Mouse (Mus musculus) midbrain, embryonic 15.5 days (tissue): ENCODE measurements at regions not wholly inside any gene's neighbourhood (a gene's known extent, or its start where the extent isn't known, plus 50 kb on each side); places are given as distances from the start of the nearest gene placed in this dataset.

Source experiments
- ATAC-seq: fragments of 200-750 bp; cut with Nextera tagmentation; replicated peaks from 2 replicates; pipeline ENCODE4 v1.8.0; 2017; ENCODE audit warnings: moderate TSS enrichment
- H3K27ac ChIP-seq: fragments of 300-500 bp; sonication (generic); 2 replicates; pipeline ENCODE4 v1.5.1; 2015; ENCODE audit warnings: mild to moderate bottlenecking, inconsistent platforms
- H3K27me3 ChIP-seq: fragments of 300-500 bp; sonication (generic); replicated peaks from 2 replicates; pipeline ENCODE4 v1.6.1; 2015; ENCODE audit warnings: inconsistent platforms
- H3K36me3 ChIP-seq: fragments of 300-500 bp; sonication (generic); replicated peaks from 2 replicates; pipeline ENCODE4 v1.6.1; 2015; ENCODE audit warnings: inconsistent platforms
- H3K4me1 ChIP-seq: fragments of 300-500 bp; sonication (generic); 2 replicates; pipeline ENCODE4 v1.6.1; 2015; ENCODE audit warnings: inconsistent platforms
- H3K4me2 ChIP-seq: fragments of 300-500 bp; sonication (generic); 2 replicates; pipeline ENCODE4 v1.6.1; 2015; ENCODE audit warnings: inconsistent platforms, mild to moderate bottlenecking, moderate library complexity
- H3K4me3 ChIP-seq: fragments of 300-500 bp; sonication (generic); 2 replicates; pipeline ENCODE4 v1.5.1; 2015; ENCODE audit warnings: mild to moderate bottlenecking, inconsistent platforms
- H3K9ac ChIP-seq: fragments of 300-500 bp; sonication (generic); 2 replicates; pipeline ENCODE4 v1.6.1; 2015; ENCODE audit warnings: mild to moderate bottlenecking, inconsistent platforms
- H3K9me3 ChIP-seq: fragments of 300-500 bp; sonication (generic); 2 replicates; pipeline ENCODE4 v1.6.1; 2016; ENCODE audit warnings: inconsistent platforms
- WGBS: fragments of 180-500 bp; shearing (Covaris S2); methylation state at CpG from one replicate; pipeline ENCODE4 v1.1.7; 2015; ENCODE audit warnings: mixed read lengths; 5-methylcytosine and 5-hydroxymethylcytosine counted together

- H3K27me3 ChIP-seq = no peaks in the 10 kb centered on the region
- H3K36me3 ChIP-seq = no peaks in the 10 kb centered on the region
- WGBS = 68% methylated on average over 9 of the region's 9 CpGs
- H3K4me1 ChIP-seq = 0 out of 2 replicates have a peak, but pooled peaks cover 3% of the 10 kb centered on the region
- H3K9ac ChIP-seq = no peak overlapping the region
- no peak overlapping the region for H3K4me3 ChIP-seq
- no peak for ATAC-seq
- no peak overlapping the region for H3K27ac ChIP-seq
- no peaks in the 10 kb centered on the region for H3K9me3 ChIP-seq
- H3K4me2 ChIP-seq = no peak overlapping the region
Observed at GRCm38 (mm10) chr11:117568606-117568991, 84.4 kb downstream of the Gm11733 start.

- Histone ChIP-seq H3K4me1 (0 out of 2 replicates have a peak, but pooled peaks cover 3% of the 10 kb centered on the region), H3K27me3 (no peaks in the 10 kb centered on the region), H3K36me3 (no peaks in the 10 kb centered on the region), H3K4me2 (no peak overlapping the region), H3K27ac (no peak overlapping the region), H3K4me3 (no peak overlapping the region), H3K9ac (no peak overlapping the region), H3K9me3 (no peaks in the 10 kb centered on the region)
- WGBS = 71% methylated on average over 8 of the region's 8 CpGs
- ATAC-seq = no peak
Observed at GRCm38 (mm10) chr11:117569566-117570101, 84.5 kb upstream of the Tnrc6c start.

GRCm38 (mm10) chr11:117571858-117572257, 82.2 kb upstream of the Tnrc6c start:
- WGBS = 94% methylated on average over 3 of the region's 3 CpGs
- ATAC-seq = no peak

GRCm38 (mm10) chr11:117574721-117575120, 79.4 kb upstream of the Tnrc6c start:
- 64% methylated on average over 3 of the region's 3 CpGs for WGBS
- Histone ChIP-seq H3K27me3 (no peaks in the 10 kb centered on the region), H3K9me3 (no peaks in the 10 kb centered on the region), H3K4me1 (no peaks in the 10 kb centered on the region), H3K4me3 (no peak overlapping the region), H3K9ac (no peak overlapping the region), H3K36me3 (no peaks in the 10 kb centered on the region), H3K27ac (no peak overlapping the region), H3K4me2 (no peak overlapping the region)
- no peak for ATAC-seq

More at GRCm38 (mm10) chr11:117571858-117572257, 82.2 kb upstream of the Tnrc6c start:
- no peaks in the 10 kb centered on the region for H3K9me3 ChIP-seq
- H3K4me2 ChIP-seq = no peak overlapping the region
- H3K27me3 ChIP-seq = no peaks in the 10 kb centered on the region
- no peak overlapping the region for H3K27ac ChIP-seq
- no peak overlapping the region for H3K4me3 ChIP-seq
- H3K9ac ChIP-seq = no peak overlapping the region
- 0 out of 2 replicates have a peak, but pooled peaks cover 3% of the 10 kb centered on the region for H3K4me1 ChIP-seq
- no peaks in the 10 kb centered on the region for H3K36me3 ChIP-seq

GRCm38 (mm10) chr11:117579121-117579520, 75.0 kb upstream of the Tnrc6c start:
- no peaks in the 10 kb centered on the region for H3K4me1 ChIP-seq
- no peak overlapping the region for H3K4me2 ChIP-seq
- ATAC-seq = no peak
- no peaks in the 10 kb centered on the region for H3K27me3 ChIP-seq
- H3K4me3 ChIP-seq = no peak overlapping the region
- H3K9me3 ChIP-seq = no peaks in the 10 kb centered on the region
- H3K36me3 ChIP-seq = no peaks in the 10 kb centered on the region
- WGBS = 94% methylated on average over 2 of the region's 2 CpGs
- no peak overlapping the region for H3K27ac ChIP-seq
- H3K9ac ChIP-seq = no peak overlapping the region

- WGBS = 61% methylated on average over 3 of the region's 3 CpGs
- Histone ChIP-seq H3K36me3 (no peaks in the 10 kb centered on the region), H3K9ac (no peak overlapping the region), H3K27ac (no peak overlapping the region), H3K4me2 (no peak overlapping the region), H3K9me3 (no peaks in the 10 kb centered on the region), H3K4me3 (no peak overlapping the region), H3K27me3 (no peaks in the 10 kb centered on the region), H3K4me1 (no peaks in the 10 kb centered on the region)
- no peak for ATAC-seq
Observed at GRCm38 (mm10) chr11:117579720-117580119, 74.4 kb upstream of the Tnrc6c start.

GRCm38 (mm10) chr11:117583478-117583877, 70.6 kb upstream of the Tnrc6c start:
- WGBS = 93% methylated on average over 8 of the region's 8 CpGs
- no peak overlapping the region for H3K27ac ChIP-seq

GRCm38 (mm10) chr11:117585556-117585955, 68.5 kb upstream of the Tnrc6c start:
- H3K27ac ChIP-seq = no peak overlapping the region
- 85% methylated on average over 5 of the region's 5 CpGs for WGBS
- no peak overlapping the region for H3K4me3 ChIP-seq
- H3K4me1 ChIP-seq = 0 out of 2 replicates have a peak, but pooled peaks cover 7% of the 10 kb centered on the region
- H3K9me3 ChIP-seq = no peaks in the 10 kb centered on the region
- no peaks in the 10 kb centered on the region for H3K27me3 ChIP-seq
- H3K4me2 ChIP-seq = no peak overlapping the region
- no peak overlapping the region for H3K9ac ChIP-seq
- no peaks in the 10 kb centered on the region for H3K36me3 ChIP-seq
- no peak for ATAC-seq

More at GRCm38 (mm10) chr11:117583478-117583877, 70.6 kb upstream of the Tnrc6c start:
- no peak overlapping the region for H3K9ac ChIP-seq
- no peaks in the 10 kb centered on the region for H3K36me3 ChIP-seq
- H3K9me3 ChIP-seq = no peaks in the 10 kb centered on the region
- H3K4me3 ChIP-seq = no peak overlapping the region
- H3K4me2 ChIP-seq = no peak overlapping the region
- no peaks in the 10 kb centered on the region for H3K27me3 ChIP-seq
- no peak for ATAC-seq
- 0 out of 2 replicates have a peak, but pooled peaks cover 7% of the 10 kb centered on the region for H3K4me1 ChIP-seq

- no peak overlapping the region for H3K27ac ChIP-seq
- no peak overlapping the region for H3K4me2 ChIP-seq
- no peak for ATAC-seq
- 42% methylated on average over 4 of the region's 4 CpGs for WGBS
- H3K9me3 ChIP-seq = no peaks in the 10 kb centered on the region
- 0 out of 2 replicates have a peak, but pooled peaks cover 7% of the 10 kb centered on the region for H3K4me1 ChIP-seq
- no peaks in the 10 kb centered on the region for H3K27me3 ChIP-seq
- H3K4me3 ChIP-seq = no peak overlapping the region
- no peak overlapping the region for H3K9ac ChIP-seq
- H3K36me3 ChIP-seq = no peaks in the 10 kb centered on the region
Observed at GRCm38 (mm10) chr11:117586063-117586462, 68.0 kb upstream of the Tnrc6c start.

- peak overlapping the region; percentile 55 for H3K27ac ChIP-seq
- H3K27me3 ChIP-seq = no peaks in the 10 kb centered on the region
- ATAC-seq = 0 out of 2 replicates have a peak, but pooled peaks have one; percentile 27
- H3K9ac ChIP-seq = no peak overlapping the region
- H3K9me3 ChIP-seq = no peaks in the 10 kb centered on the region
- H3K4me1 ChIP-seq = 0 out of 2 replicates have a peak, but pooled peaks cover 7% of the 10 kb centered on the region
- H3K4me2 ChIP-seq = no peak overlapping the region
- H3K4me3 ChIP-seq = no peak overlapping the region
- no peaks in the 10 kb centered on the region for H3K36me3 ChIP-seq
- WGBS = 63% methylated on average over 7 of the region's 7 CpGs
Observed at GRCm38 (mm10) chr11:117586857-117587425, 67.1 kb upstream of the Tnrc6c start.

- Histone ChIP-seq H3K36me3 (no peaks in the 10 kb centered on the region), H3K9ac (no peak overlapping the region), H3K27ac (no peak overlapping the region), H3K27me3 (no peaks in the 10 kb centered on the region), H3K9me3 (no peaks in the 10 kb centered on the region), H3K4me2 (no peak overlapping the region), H3K4me3 (no peak overlapping the region), H3K4me1 (0 out of 2 replicates have a peak, but pooled peaks cover 7% of the 10 kb centered on the region)
- WGBS = 81% methylated on average over 8 of the region's 8 CpGs
- ATAC-seq = no peak
Observed at GRCm38 (mm10) chr11:117589006-117589405, 65.1 kb upstream of the Tnrc6c start.

GRCm38 (mm10) chr11:117589422-117589821, 64.7 kb upstream of the Tnrc6c start:
- Histone ChIP-seq H3K27me3 (no peaks in the 10 kb centered on the region), H3K4me2 (no peak overlapping the region), H3K4me1 (0 out of 2 replicates have a peak, but pooled peaks cover 7% of the 10 kb centered on the region), H3K27ac (no peak overlapping the region), H3K9ac (no peak overlapping the region), H3K9me3 (no peaks in the 10 kb centered on the region), H3K4me3 (no peak overlapping the region), H3K36me3 (no peaks in the 10 kb centered on the region)
- WGBS = 86% methylated on average over 14 of the region's 14 CpGs
- ATAC-seq = no peak

GRCm38 (mm10) chr11:117592570-117592969, 61.5 kb upstream of the Tnrc6c start:
- Histone ChIP-seq H3K9me3 (no peaks in the 10 kb centered on the region), H3K4me1 (peaks cover 15% of the 10 kb centered on the region), H3K36me3 (no peaks in the 10 kb centered on the region), H3K27me3 (no peaks in the 10 kb centered on the region), H3K4me2 (no peak overlapping the region), H3K27ac (no peak overlapping the region), H3K4me3 (no peak overlapping the region), H3K9ac (no peak overlapping the region)
- WGBS = 53% methylated on average over 3 of the region's 3 CpGs
- no peak for ATAC-seq
